Mouse (Mus musculus) MEL (cell line): ENCODE measurements around the gene Rpl24. TPM values are rescaled to one million over a fixed set of nuclear protein-coding genes. Genes with fewer than 3 reads are reported as not detected.

ENCODE experiments used
- DNase-seq: peaks from one replicate; pipeline ENCODE4 v3.0.0; 2011; ENCODE audit warnings: low read depth, low spot score
- H3K27ac ChIP-seq: 2 replicates; pipeline ENCODE4 v1.5.1; 2012; ENCODE audit warnings: low read depth, mild to moderate bottlenecking, control low read depth, low read length, moderate library complexity; ENCODE audit not compliant: control insufficient read depth
- H3K27me3 ChIP-seq, 2 experiments: fragments of 150-350 bp in 1 of 2; sonication (generic) in 1 of 2; 2 replicates each; pipeline ENCODE4 v1.6.1; 2012; ENCODE audit warnings: low read length in 2 of 2, mild to moderate bottlenecking in 2 of 2, improper control_type of control experiment in 1 of 2, moderate library complexity in 1 of 2; ENCODE audit not compliant: insufficient read depth in 2 of 2, control insufficient read depth in 1 of 2
- H3K36me3 ChIP-seq, 2 experiments: 2 replicates each; pipeline ENCODE4 v1.6.1; 2012 to 2014; ENCODE audit warnings: low read length in 2 of 2, improper control_type of control experiment in 1 of 2, inconsistent platforms in 1 of 2, mild to moderate bottlenecking in 1 of 2; ENCODE audit not compliant: insufficient read depth in 2 of 2, control insufficient read depth in 1 of 2
- H3K4me1 ChIP-seq, 2 experiments: fragments of 150-350 bp in 1 of 2; sonication (generic) in 1 of 2; 2 replicates each; pipeline ENCODE4 v1.6.1; 2012; ENCODE audit warnings: low read length in 2 of 2, improper control_type of control experiment in 1 of 2, mild to moderate bottlenecking in 1 of 2; ENCODE audit not compliant: insufficient read depth in 2 of 2, control insufficient read depth in 1 of 2
- H3K4me3 ChIP-seq, 2 experiments: fragments of 150-350 bp in 1 of 2; sonication (generic) in 1 of 2; 2 replicates each; pipeline ENCODE4 v1.5.1; 2012; ENCODE audit warnings: low read depth in 2 of 2, low read length in 2 of 2, mild to moderate bottlenecking in 2 of 2, moderate library complexity in 2 of 2, control low read depth in 1 of 2, improper control_type of control experiment in 1 of 2; ENCODE audit not compliant: control insufficient read depth in 1 of 2, insufficient read depth in 1 of 2
- H3K79me2 ChIP-seq: 2 replicates; pipeline ENCODE4 v1.6.1; 2012; ENCODE audit warnings: mild to moderate bottlenecking, low read length, moderate library complexity; ENCODE audit not compliant: control insufficient read depth, poor library complexity, insufficient read depth
- H3K9ac ChIP-seq: 2 replicates; pipeline ENCODE4 v1.6.1; 2012; ENCODE audit warnings: low read depth, mild to moderate bottlenecking, control low read depth, low read length, moderate library complexity; ENCODE audit not compliant: control insufficient read depth, poor library complexity, severe bottlenecking
- H3K9me3 ChIP-seq: fragments of 150-350 bp; sonication (generic); replicated peaks from 2 replicates; pipeline ENCODE4 v1.6.1; 2012; ENCODE audit warnings: mild to moderate bottlenecking, low read length, improper control_type of control experiment, moderate library complexity; ENCODE audit not compliant: insufficient read depth
- CTCF ChIP-seq, 3 experiments: IDR thresholded peaks in 2 of 3; conservative IDR thresholded peaks in 1 of 3; 2 replicates each; pipeline ENCODE4 v1.5.1; 2011 to 2012; ENCODE audit warnings: low read length in 3 of 3, low read depth in 2 of 3, mild to moderate bottlenecking in 2 of 3, improper control_type of control experiment in 1 of 3, inconsistent platforms in 1 of 3, mixed read lengths in 1 of 3, moderate library complexity in 1 of 3; ENCODE audit not compliant: control insufficient read depth in 1 of 3, insufficient read depth in 1 of 3, poor library complexity in 1 of 3, severe bottlenecking in 1 of 3
- E2F4 ChIP-seq: IDR thresholded peaks from 2 replicates; pipeline ENCODE4 v1.6.1; 2011; ENCODE audit warnings: low read depth, low read length, improper control_type of control experiment, borderline replicate concordance
- EP300 ChIP-seq, 2 experiments: IDR thresholded peaks; 2 replicates each; pipeline ENCODE4 v1.6.1; 2011; ENCODE audit warnings: improper control_type of control experiment in 2 of 2, low read length in 2 of 2, low read depth in 1 of 2, mild to moderate bottlenecking in 1 of 2
- GATA1 ChIP-seq: IDR thresholded peaks from 2 replicates; pipeline ENCODE4 v1.6.1; 2011; ENCODE audit warnings: low read depth, low read length, improper control_type of control experiment
- MAX ChIP-seq: IDR thresholded peaks from 2 replicates; pipeline ENCODE4 v1.6.1; 2011; ENCODE audit warnings: low read length, improper control_type of control experiment
- MEF2A ChIP-seq: IDR thresholded peaks from 2 replicates; pipeline ENCODE4 v1.6.1; 2014; ENCODE audit warnings: low read depth, mild to moderate bottlenecking, inconsistent platforms, low read length, improper control_type of control experiment; ENCODE audit not compliant: poor library complexity, insufficient replicate concordance, severe bottlenecking; ENCODE audit errors: extremely low read depth
- MXI1 ChIP-seq: IDR thresholded peaks from 2 replicates; pipeline ENCODE4 v1.6.1; 2011; ENCODE audit warnings: mild to moderate bottlenecking, low read depth, low read length, improper control_type of control experiment
- MYC ChIP-seq: IDR thresholded peaks from 2 replicates; pipeline ENCODE4 v1.6.1; 2011; ENCODE audit warnings: low read depth, mild to moderate bottlenecking, low read length, improper control_type of control experiment, moderate library complexity
- NELFE ChIP-seq: IDR thresholded peaks from 2 replicates; pipeline ENCODE4 v1.6.1; 2011; ENCODE audit warnings: low read depth, low read length, improper control_type of control experiment
- POLR2AphosphoS2 ChIP-seq: IDR thresholded peaks from 2 replicates; pipeline ENCODE4 v1.6.1; 2011; ENCODE audit warnings: low read length, improper control_type of control experiment
- POLR2AphosphoS5 ChIP-seq: IDR thresholded peaks from 2 replicates; pipeline ENCODE4 v1.6.1; 2012; ENCODE audit warnings: low read depth, borderline replicate concordance, mild to moderate bottlenecking, inconsistent platforms, low read length, moderate library complexity, mixed read lengths
- RAD21 ChIP-seq: IDR thresholded peaks from 2 replicates; pipeline ENCODE4 v1.6.1; 2011; ENCODE audit warnings: mild to moderate bottlenecking, low read depth, low read length, improper control_type of control experiment
- RCOR1 ChIP-seq: IDR thresholded peaks from 2 replicates; pipeline ENCODE4 v1.6.1; 2012; ENCODE audit warnings: low read depth, mild to moderate bottlenecking, inconsistent platforms, low read length, improper control_type of control experiment
- SIN3A ChIP-seq: IDR thresholded peaks from 2 replicates; pipeline ENCODE4 v1.6.1; 2012; ENCODE audit warnings: low read length, improper control_type of control experiment, inconsistent platforms
- SMC3 ChIP-seq: IDR thresholded peaks from 2 replicates; pipeline ENCODE4 v1.6.1; 2011; ENCODE audit warnings: low read depth, low read length, improper control_type of control experiment
- USF1 ChIP-seq: IDR thresholded peaks from 2 replicates; pipeline ENCODE4 v1.6.1; 2014; ENCODE audit warnings: low read depth, mild to moderate bottlenecking, inconsistent platforms, low read length, improper control_type of control experiment, moderate library complexity
- USF2 ChIP-seq, 2 experiments: IDR thresholded peaks; 2 replicates each; pipeline ENCODE4 v1.6.1; 2011 to 2012; ENCODE audit warnings: improper control_type of control experiment in 2 of 2, low read length in 2 of 2, borderline replicate concordance in 1 of 2, inconsistent platforms in 1 of 2, low read depth in 1 of 2, mild to moderate bottlenecking in 1 of 2; ENCODE audit not compliant: insufficient read depth in 1 of 2
- ZC3H11A ChIP-seq: IDR thresholded peaks from 2 replicates; pipeline ENCODE4 v1.6.1; 2012; ENCODE audit warnings: low read depth, mild to moderate bottlenecking, inconsistent platforms, low read length, improper control_type of control experiment
- ZKSCAN1 ChIP-seq: IDR thresholded peaks from 2 replicates; pipeline ENCODE4 v1.6.1; 2012; ENCODE audit warnings: low read depth, mild to moderate bottlenecking, inconsistent platforms, low read length, improper control_type of control experiment, moderate library complexity
- ZNF384 ChIP-seq: IDR thresholded peaks from 2 replicates; pipeline ENCODE4 v1.6.1; 2012; ENCODE audit warnings: low read depth, mild to moderate bottlenecking, inconsistent platforms, low read length, improper control_type of control experiment
- polyA plus RNA-seq, 2 experiments: library from polyadenylated mRNA; stranded (reverse) in 1 of 2; unstranded in 1 of 2; fragments of >175 nt in 1 of 2; fragments of >200 nt in 1 of 2; gene quantifications; 2 replicates each; pipeline versions ENCODE4 v1.2.1 to v1.2.4; 2012; ENCODE audit warnings: low replicate concordance in 2 of 2, low read depth in 1 of 2; ENCODE audit not compliant: insufficient read length in 2 of 2, insufficient read depth in 1 of 2, missing spikeins in 1 of 2
- total RNA-seq: library from RNA; depleted of rRNA; stranded (reverse); fragments of 300-350 nt; gene quantifications from 2 replicates; pipeline ENCODE4 v1.2.3, GENCODE M21; 2012

The Rpl24 gene
- total and polyA plus RNA-seq, 3 experiments, result 132 to 1,552 TPM; not detected in 1

DNA sequence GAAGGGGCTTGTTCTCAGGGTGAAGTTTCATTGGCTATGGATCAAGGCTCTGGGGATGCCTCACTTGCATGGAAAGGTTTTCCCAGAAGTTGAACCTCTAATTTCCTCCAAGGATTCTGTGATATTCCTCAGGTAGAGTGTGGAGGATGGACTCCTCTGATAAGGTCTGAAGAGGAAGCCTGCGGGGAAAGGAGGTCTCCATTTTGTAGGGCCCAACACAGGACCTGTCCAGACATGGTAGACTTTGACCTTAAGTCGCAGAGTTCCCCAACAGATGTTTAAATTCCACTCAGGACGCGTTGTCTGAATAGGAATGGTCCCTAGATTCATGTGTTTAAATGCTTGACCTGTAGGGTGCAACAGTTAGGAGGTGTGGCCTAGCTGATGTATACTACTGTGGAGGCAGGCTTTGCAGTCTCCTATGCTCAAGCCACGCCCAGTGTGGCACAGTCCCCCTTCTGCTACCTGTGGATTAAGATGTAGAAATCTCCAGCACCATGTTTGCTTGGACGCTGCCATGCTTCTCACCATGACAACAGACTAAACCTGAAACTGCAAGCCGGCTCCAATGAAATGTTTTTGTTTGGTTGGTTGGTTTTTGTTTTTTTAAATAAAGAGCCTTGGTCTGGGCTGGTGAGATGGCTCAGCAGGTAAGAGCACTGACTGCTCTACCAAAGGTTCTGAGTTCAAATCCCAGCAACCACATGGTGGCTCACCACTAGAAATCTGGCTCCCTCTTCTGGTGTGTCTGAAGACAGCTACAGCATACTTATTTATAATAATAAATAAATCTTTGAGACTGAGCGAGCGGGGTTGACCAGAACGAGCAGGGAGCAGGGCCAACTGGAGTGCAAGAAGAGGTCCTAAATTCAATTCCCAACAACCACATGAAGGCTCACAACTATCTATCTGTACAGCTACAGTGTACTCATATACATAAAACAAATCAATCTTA, 47.0 kb downstream of the Rpl24 start:
- Histone ChIP-seq H3K27me3 (no peaks in the 10 kb centered on the region), H3K36me3 (peaks cover 14 to 17% of the 10 kb centered on the region in 2 experiments), H3K79me2 (no peaks in the 10 kb centered on the region), H3K4me1 (peaks cover 0 to 8% of the 10 kb centered on the region in 2 experiments; a peak in 2 of 4 replicates), H3K4me3 (no peak overlapping the region), H3K9me3 (no peaks in the 10 kb centered on the region), H3K27ac (no peak overlapping the region), H3K9ac (no peak overlapping the region)
- peak; percentile 30 for DNase-seq
- no peak for TF ChIP-seq SMC3
- no peak for TF ChIP-seq GATA1
- TF ChIP-seq RAD21, result no peak
- no peak for TF ChIP-seq MYC
- TF ChIP-seq POLR2AphosphoS5, result no peak
- no peak for TF ChIP-seq MAX
- TF ChIP-seq CTCF (IDR thresholded peaks at IDR 0.05 in 2 of 3, conservative IDR thresholded peaks at IDR 0.05 in 1 of 3; ENCODE audit: control insufficient read depth in 1 of 3, insufficient read depth in 1 of 3, low read depth in 2 of 3, low read length in 3 of 3, poor library complexity in 1 of 3, severe bottlenecking in 1 of 3), result no peak; a peak in 1 of 6 replicates
- TF ChIP-seq SIN3A, result no peak
- TF ChIP-seq EP300 (IDR thresholded peaks at IDR 0.05; ENCODE audit: low read depth in 1 of 2, low read length in 2 of 2), result no peak
- TF ChIP-seq USF1, result no peak
- TF ChIP-seq USF2 (IDR thresholded peaks at IDR 0.05; ENCODE audit: borderline replicate concordance in 1 of 2, insufficient read depth in 1 of 2, low read depth in 1 of 2, low read length in 2 of 2), result no peak
- no peak for TF ChIP-seq ZNF384
- no peak for TF ChIP-seq NELFE
- TF ChIP-seq MEF2A, result no peak
- no peak for TF ChIP-seq POLR2AphosphoS2
- TF ChIP-seq RCOR1, result no peak
- no peak for TF ChIP-seq ZC3H11A
- TF ChIP-seq MXI1, result no peak
- TF ChIP-seq ZKSCAN1, result no peak
- TF ChIP-seq E2F4, result no peak
